Mouse (Mus musculus) megakaryocyte progenitor cell, adult 5-6 weeks (primary cell): ENCODE data around the gene Hoxb7. TPM values are rescaled to one million over a fixed set of nuclear protein-coding genes. Genes with fewer than 3 reads are reported as not detected.

Source experiments
- ATAC-seq: replicated peaks from 2 replicates; pipeline ENCODE4 v1.8.0; 2016; ENCODE audit warnings: mild to moderate bottlenecking, moderate TSS enrichment, inconsistent platforms; ENCODE audit not compliant: poor library complexity
- total RNA-seq, 2 experiments: library from RNA; stranded (forward) in 1 of 2; stranded (reverse) in 1 of 2; fragments of 157-497, 149-512 nt in 1 of 2; fragments of 200-1000 nt in 1 of 2; gene quantifications; 2 replicates each; pipeline versions ENCODE4 v1.2.3 to v1.2.4; 2015 to 2017

The Hoxb7 gene
- total RNA-seq (2015), result not detected in 2 replicates
- not detected in 2 replicates for total RNA-seq (2017)

DNA sequence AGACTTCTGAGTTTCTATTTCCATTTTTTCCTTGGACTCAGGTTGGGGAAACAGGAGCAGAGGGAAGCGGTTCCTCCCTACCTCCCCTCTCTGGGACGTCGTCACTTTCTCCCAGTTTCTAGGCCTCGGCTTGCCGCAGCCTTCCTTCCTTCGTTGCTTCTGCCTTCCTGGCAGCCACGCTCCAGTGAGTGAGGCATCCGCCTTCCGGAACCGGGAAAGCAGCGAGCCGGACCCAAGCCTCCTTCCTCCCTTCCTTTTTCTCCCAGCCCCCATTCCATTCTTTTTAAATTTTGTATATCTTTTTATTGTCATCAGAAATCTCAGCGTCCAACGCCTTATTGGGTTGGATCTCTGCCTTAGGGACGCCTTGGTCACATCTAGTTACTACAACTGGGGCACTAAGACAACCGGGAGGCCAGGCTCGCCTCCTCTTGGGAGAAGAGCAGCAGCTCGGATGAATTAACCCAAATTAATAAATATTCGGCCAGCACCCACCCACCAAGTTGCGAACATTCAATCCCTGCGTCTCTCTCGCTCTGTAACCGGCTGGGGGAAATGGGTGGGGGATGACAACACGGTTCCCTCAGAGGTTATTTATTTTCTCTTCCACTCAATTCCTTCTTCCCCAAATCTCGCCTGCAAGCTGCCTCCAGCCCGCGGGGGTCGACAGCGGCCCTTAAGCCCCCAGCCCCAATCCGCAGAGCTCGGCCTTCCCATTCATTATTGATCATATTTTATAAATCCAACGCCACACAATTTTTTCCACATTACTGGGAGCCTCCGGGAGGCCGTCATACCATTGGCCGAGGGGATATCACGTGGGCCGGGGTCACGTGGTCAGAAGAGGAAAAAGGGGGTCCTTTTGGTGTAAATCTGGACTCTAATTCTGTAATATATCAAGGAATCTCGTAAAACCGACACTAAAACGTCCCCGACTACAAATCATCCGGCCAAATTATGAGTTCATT is at the start of gene Hoxb7:
Hoxb7 (plus strand) TSS at position 853 of the 968 bp plus-strand sequence.
- ATAC-seq, result no peak

DNA sequence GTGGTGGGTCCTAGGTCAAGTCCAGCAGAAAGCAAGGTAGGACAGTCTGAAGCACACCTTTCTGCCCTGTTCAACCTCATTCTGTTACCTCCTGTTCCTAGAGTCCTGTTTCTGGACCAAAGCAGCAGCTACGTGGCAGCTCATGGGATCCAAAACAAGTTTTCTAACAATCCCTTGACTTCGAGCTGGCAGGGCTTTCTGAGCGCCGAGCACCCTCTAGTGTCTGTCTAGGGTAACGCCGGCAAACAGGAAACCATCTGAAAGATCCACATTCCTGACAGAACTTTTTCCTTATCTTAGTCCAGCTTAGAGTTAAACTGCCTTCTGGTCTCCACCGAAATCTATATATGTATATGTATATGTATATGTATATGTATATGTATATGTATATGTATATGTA is 46.2 kb upstream of the Hoxb7 start:
- ATAC-seq, result peak; percentile 63; the same call in 1 of the 2 replicates

DNA sequence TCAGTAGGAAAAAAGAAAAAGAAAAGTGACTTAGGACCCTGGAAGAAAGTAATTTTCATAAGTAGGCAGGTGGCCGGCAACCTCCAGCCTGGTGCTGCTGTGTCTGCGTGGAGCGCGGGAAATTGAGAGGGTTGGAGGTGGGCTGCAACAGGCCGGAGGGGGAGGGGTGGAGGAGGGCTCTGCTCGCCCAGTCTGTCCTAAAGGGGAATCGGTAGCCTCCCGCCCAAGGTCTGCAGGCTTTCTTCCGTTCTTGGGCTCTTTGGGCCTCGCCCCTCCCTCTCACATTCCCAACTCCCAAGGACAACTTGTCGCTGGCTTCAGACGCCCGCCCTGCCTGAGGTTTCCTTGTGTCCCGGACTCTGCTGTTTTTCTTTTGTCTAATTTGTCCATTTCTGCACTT is 35.5 kb upstream of the Hoxb7 start:
- no peak for ATAC-seq

DNA sequence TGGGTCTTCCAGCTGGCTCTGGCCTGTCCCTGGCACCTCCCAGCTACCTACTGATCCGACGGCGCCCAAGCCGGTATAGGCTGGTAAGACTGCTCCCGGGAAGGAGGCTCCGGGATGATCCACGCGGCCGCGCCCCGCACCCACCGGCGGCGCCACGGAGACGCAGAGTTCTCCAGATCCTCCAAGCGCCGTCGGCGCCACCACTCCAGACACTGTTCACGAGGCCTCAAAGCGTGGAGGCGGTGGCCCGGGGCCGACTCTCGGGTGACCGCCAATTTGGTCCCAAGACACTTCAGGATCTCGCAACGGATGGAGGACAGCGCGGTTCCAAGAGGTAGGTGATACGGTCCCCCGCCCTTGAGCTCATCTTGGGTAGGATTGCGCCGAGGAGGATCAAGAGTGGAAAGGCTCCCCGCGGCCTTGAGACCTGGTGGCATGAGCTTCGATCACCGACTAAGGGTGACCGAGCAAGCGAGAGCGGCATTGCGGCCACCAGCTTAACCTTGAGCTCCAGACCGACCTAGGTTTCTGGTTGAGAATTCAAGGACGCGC is 34.9 kb upstream of the Hoxb7 start:
- ATAC-seq, result no peak

DNA sequence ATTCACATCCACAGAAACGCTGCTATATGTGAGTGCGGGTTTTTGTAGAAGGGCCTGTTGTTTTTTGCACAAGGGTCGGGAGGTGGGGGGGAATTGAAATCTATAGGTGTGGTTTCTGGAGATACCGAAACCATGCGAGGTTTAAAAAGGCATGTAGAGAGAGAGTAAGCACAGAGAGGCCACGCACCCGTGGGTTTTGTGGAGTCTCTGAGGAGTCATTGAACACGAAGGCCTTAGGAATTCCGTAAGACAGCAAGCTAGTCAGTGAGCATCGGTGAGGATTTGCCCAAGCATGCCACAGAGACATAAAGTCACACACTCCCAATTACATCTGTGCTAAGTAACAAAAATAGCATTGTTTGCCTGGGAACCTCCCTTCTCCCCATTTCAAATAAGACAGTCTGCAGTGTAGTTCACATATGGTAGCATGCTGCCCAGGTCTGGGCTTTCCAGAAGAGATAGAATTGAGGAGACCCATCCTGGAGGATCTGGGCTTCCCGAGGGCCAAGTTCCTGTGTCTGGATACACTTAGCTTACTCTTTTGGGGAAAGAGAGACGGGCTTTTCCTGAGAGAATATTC is 33.8 kb upstream of the Hoxb7 start:
- no peak for ATAC-seq

DNA sequence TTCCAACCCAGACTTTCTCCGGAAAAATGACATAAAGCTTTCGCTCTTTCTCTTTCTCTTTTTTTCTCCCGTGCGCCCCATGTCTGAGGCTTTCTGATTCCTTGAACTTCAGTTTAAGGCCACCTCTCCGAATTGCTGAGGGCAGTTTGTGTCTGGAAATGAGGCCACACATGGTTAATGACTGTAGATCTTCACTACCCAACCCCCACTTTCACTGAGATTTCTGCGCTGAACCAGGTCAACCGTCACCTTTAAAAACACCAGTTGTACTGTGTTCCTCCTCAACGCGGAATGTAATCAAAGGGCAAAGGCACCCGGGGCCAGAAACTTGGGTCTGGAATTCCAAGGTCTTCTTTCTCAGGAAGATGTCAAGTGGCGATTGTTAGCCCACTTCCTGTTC is 32.2 kb upstream of the Hoxb7 start:
- ATAC-seq, result no peak

DNA sequence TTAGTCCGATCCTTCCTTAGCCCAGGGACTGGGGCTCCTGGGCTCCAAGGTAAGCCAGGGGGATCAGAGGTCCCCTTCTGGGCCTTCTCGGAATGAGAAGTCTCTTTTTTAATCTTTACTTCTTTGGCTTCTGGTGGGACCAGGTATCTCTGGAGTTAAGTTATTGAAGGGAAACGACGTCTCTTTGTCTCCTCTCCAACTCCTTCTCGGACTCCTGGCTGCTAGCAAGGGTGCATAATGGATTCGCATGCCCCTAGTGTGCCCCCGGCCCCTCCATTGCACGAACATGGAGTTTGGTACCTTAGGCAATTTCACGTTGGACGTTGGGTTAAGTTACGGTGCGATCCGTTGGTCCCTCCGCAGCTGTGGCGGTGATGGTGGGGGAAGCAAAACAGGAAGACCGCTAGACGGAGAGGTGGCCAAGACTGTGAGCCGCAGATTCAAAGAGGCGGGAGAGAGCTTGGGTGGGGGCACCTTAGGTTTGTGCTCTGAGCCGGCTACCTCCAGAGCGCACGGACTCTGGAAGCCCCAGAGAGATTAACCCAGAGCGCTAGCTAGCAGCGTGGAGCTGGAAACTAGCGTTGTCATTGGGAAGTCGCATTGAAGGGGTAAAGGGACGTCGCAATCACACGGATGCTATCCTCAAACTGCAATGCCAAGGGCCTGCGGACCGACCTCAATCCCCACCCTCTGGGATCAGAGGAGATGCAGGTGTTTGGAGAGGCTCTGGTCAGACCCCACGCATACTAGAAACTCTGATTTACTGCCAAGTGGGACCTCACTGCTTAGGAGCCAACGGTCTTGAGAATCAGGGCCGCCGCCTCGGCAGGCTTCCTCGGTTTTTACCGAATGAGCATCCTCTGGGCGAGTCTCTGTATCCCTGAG is 31.1 kb upstream of the Hoxb7 start:
- no peak for ATAC-seq

DNA sequence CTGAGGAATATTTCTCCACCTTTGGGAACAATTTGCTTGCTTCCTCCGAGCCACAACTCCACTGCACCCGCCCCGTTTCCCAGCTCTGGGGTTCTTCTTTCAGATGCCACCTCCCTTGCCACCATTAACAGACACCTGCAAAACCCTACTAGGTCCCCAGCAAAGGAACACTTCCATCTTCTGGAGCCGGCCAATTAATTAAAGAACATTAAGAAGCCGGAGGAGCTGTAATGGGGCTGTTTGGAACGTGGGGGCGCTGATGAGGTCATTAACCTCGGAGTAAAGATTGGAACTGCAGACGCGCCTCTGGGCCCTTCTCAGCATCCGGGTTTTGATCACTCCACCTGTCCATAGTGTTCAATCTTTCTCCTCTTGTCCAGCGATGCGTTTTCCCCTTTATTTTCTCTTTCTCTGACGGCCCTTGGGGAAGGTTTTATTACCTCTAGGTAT is 30.4 kb upstream of the Hoxb7 start:
- ATAC-seq, result no peak

DNA sequence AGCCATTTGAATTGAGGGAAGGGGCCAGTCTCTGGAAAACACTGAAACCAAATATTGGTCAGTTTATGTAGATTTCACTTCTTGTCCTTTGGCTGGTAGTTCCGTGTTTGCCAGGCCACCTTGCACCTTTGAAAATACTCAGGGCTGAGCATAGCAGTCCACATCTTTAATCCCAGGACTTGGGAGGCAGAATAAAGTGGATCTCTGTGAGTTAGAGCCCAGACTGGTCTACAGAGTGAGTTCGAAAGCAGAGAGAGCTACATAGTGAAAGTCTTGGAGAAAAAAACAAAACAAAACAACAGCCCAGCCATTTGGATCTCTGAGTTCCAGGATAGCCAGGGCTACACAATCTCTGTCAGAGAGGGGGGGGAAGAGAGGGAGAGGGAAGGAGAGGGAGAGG is 29.3 kb upstream of the Hoxb7 start:
- ATAC-seq, result no peak

DNA sequence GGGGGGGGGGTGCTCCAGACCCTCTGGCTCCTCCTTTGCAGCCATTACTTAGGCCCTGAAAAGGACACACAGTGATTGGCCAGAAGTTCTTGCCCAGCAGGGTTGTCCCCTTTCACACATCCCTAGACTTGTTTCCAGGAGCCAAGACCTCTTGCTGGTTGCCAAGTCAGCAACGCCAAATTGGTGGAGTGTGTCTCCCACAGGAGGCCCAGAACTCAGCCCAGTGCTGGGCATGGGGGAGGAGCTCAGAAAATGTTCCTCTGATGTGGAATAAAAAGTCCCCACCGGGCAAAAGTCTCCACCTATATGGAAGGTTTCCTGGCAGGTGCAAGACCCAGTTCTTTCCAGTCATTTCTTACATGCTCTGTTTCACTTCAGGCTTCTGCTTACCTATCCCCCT is 27.4 kb upstream of the Hoxb7 start:
- no peak for ATAC-seq

DNA sequence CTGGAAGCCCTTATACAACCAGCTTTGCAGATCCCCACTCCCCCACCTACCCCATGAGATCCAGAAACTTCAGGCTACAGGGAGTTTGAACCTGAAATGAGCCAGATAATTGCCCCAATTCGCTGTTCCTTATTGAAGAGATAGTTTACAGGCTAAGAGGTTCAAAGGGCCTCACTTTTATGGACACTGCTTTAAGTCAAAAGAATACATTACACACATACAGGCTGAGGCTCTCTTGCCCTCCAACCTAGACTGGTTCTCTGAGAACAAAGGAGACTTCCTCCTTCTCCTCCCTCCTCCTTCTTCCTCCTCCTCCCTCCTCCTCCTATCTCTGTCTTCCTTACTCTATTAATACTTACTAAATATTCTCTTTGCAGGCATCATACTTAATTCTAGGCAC is 26.9 kb upstream of the Hoxb7 start:
- no peak for ATAC-seq

DNA sequence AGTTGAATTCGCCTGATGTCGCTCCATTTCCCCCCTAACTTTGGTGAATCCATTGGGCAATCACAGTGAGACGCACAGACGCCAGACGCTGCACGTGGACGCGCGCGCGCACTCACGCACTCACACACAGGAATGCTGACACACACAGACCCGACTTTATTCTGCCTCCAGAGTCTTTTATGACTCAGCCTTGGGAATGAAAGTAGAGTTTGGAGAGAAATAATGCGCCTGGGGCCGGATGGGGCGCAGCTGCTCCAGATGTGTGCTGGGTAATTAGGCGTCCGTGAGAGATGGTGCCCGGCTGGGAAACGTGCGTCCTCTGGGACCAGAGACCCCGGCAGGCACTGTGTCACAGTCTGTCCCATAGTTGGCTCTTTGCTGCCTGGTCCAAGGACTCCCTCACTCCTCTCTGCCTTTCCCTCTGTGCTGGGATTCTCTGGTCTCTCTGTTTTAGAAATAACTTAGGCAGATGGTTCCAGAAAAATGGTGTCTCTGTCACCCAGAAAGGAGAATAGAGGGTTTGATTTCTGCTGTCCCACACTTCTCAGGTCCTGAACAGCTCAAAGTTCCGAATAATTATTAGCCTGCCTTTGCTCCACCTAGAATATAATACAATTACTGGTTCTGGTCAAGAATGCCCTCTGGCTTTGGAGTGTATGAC is 26.0 kb upstream of the Hoxb7 start:
- ATAC-seq, result no peak

DNA sequence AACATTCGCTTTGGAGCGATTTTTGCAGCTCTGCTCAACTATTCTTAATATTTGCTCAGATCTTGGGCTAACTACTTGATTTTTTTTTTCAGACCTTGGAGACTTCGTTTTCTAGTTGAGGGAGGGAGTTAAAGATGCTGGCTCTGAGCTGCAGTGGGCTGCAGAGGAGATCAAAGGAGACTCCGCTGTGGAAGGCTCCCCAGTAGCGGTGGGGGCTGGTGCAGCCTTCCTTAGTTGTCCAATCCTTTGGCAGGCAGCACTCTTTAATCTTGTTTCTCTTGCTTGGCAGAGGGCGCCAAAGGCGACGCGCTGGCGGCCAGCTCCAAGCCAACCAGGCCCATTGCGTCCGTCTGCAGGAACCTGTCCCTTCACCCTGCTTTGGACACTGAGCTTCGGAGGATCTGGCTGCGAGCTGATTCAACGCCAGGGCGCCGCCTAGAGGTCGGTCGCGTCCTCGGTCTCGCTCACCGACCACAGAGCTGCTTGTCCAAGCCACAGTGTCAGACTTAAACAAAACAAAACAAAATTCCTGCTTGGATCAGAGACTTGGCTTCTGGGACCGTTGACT is 25.0 kb upstream of the Hoxb7 start:
- ATAC-seq, result peak; percentile 88

DNA sequence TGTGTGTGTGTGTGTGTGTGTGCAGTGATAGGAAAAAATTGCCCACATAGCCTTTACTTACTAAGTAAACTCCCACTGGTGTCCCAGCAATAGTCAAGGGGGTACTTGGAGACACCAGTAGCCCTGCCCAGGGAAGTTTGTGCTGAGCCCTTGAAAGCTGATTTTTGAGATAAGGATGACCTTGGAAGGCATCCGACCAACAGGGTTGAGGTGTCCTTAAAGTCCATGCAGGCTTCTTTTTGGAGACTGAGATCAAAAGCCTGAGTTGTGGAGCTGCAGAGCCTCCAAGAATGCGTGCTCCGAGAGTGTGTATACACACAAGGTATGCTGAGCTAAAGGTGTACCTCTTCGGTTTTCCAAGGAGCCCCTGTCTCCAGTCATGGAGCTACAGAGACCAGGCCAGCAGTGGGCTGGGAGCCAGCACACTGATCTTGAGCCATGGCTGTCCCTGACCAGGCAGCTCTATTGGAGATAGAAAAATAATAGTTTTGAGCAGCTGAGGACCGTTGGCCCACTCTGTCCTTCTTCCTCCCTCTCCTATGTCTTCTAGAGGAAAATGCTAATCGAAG is 24.1 kb upstream of the Hoxb7 start:
- no peak for ATAC-seq

DNA sequence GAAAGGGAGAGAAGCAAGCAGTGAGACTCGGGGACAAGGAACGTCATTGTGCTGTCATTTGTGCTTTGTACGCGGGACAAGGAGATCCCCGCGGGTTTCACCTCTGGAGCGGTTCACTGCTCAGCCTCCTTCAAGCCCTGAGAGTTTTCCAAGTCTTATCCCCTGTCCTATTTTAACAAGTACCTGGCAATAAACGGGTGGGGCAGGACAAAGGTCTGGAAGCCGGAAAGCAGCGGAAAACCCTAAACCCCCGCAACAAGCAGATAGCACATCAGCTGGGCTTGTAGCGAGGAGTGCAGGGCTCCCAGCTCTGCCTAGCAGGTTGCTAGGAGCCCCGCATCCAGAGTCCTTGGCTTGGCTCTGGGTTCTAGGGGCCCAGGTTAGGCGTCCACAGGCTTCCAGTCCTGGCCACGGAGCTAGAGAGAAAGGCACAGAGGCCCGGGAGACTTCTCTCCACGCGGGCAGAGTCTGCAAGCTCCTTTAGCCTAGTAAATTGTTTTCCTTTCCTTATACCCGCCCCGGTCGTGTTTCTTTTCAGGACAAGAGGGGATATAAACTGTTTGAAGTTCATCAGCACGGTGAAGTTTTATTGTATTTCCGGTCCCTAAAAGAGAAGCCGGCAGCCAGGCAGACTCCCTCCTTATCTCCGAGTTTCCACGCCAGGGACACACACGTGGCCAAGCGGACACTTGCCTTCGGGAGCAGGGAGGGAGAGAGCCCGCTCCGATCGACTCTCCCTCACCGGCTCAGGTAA is 22.6 kb upstream of the Hoxb7 start:
- ATAC-seq, result no peak

DNA sequence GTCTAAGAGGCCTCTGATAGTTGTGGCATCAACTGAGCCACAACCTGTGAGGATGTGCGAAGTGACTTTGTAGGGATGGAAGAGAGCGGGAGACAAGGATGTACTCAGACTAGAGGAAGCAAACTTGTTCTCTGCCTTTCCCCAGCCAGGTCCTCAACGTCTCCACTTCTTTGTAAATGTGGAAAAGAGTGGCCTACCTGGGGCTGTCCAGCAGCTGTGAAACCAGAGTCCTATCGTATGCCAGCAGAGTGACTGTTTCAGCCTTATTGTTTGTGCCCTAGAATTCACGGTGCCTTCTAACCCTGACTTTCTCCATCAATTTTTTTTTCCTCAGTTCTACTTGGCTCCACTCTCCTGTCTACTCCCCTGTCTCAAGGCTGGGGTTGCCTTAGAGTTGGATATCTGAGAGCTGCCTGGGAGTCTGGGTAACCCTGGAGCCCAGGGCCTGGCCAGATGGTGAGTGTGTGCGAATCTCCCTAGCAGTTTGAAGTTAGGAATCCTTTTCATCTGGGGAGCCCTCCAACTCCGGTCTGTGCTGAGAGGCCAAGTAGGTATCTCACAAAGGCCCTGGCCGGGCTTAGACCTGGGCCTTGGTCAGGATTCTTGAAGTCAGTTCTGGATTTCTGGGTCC is 21.9 kb upstream of the Hoxb7 start:
- ATAC-seq, result no peak

DNA sequence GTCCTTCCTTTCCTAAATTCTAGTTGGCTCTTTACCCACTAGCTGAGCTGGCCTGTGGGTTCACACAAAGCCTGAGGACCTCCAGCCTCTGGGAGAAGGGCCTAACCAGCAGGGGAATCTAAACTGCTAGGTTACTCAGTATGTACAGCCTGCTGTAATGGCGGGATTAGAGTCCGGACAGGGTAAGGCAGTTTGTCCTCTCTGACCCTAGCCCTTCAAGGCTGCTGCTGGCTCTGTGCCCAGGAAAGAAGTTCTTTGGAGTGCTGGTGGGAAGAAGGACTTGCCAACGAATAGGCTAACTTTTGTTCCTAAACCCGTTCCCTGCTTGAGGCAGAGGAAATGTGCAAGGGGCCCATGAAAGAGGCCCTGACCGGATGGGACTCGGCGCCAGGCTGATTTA is 20.5 kb upstream of the Hoxb7 start:
- no peak for ATAC-seq
